Mouse (Mus musculus) thymus, adult 2 months (tissue): ENCODE results near the gene Zfp512b.

Experiments used
- CTCF ChIP-seq: fragments of 200-500 bp; IDR thresholded peaks from 2 replicates; pipeline ENCODE4 v1.5.1; 2012; ENCODE audit warnings: mild to moderate bottlenecking, control low read depth, low read length, moderate library complexity, borderline replicate concordance; ENCODE audit not compliant: control insufficient read depth, poor library complexity, insufficient read depth; ENCODE audit errors: extremely low read depth
- POLR2A ChIP-seq: fragments of 200-500 bp; IDR thresholded peaks from 2 replicates; pipeline ENCODE4 v1.6.1; 2012; ENCODE audit warnings: mild to moderate bottlenecking, low read length, control low read depth, moderate library complexity; ENCODE audit not compliant: control insufficient read depth, poor library complexity, insufficient read depth; ENCODE audit errors: extremely low read depth

DNA sequence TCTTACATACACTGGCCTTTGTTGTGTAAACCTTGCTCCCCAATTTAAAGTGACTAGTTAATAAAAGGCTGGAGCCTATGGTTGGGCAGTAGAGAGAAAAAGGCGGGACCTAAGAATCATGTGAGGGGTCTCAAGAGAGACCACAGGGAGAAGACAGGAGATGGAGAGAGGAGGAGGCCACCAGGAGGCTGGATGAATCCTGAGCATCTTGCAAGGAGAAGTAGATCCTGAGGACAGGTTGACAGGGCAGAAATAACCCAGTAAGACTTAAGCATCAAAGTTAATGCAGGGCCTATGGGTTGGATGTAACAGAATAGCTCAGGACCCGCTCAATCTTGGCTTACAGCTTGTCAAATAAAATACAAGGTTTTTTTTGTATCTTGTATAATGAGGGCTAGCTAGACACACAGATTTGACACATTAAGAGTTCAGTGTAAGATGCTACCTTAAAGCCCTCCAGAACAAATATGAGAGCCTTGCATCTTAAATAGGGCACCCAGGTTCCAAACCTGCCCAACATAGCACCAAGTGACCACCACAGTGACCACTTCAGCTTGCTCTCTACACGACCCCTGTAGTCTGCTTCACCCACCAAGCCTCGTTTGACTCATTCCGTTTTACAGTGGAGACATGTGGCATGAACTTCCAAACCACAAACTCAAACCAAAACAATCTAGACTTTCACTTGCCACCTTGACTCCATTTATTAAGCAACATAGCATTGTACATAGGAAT is 26.3 kb upstream of the Zfp512b start:
- TF ChIP-seq CTCF (no peak), POLR2A (no peak)
